Mouse (Mus musculus) CD8-positive naive resting alpha-beta T cell, adult 2 months (primary cell): ENCODE results near the gene Dhx8.

ENCODE experiments used
- DNase-seq, 2 experiments: peaks; one replicate each; pipeline ENCODE4 v3.0.0; 2022; ENCODE audit warnings: low read depth in 2 of 2, low spot score in 2 of 2

Gene Dhx8

GRCm38 (mm10) chr11:101732518-101733440, at the start of gene Dhx8:
Dhx8 (plus strand) TSS chr11:101732919.
- peak; percentile 97 to 98 for DNase-seq

- DNase-seq: no peak
These were observed 45.1 kb upstream of the Dhx8 start for GRCm38 (mm10) chr11:101687351-101688301.

GRCm38 (mm10) chr11:101689701-101690113, 43.0 kb upstream of the Dhx8 start:
- no peak for DNase-seq

GRCm38 (mm10) chr11:101690326-101690725, 42.4 kb upstream of the Dhx8 start:
- DNase-seq: no peak

GRCm38 (mm10) chr11:101695906-101696661, 36.6 kb upstream of the Dhx8 start:
- DNase-seq: no peak

- DNase-seq: no peak
These were observed 35.4 kb upstream of the Dhx8 start for GRCm38 (mm10) chr11:101697156-101697861.

- no peak for DNase-seq
These were observed 34.6 kb upstream of the Dhx8 start for GRCm38 (mm10) chr11:101698114-101698513.

- DNase-seq: no peak
These were observed 33.2 kb upstream of the Dhx8 start for GRCm38 (mm10) chr11:101699556-101699955.

- DNase-seq: no peak
These were observed 32.7 kb upstream of the Dhx8 start for GRCm38 (mm10) chr11:101699991-101700390.

- no peak for DNase-seq
These were observed 32.3 kb upstream of the Dhx8 start for GRCm38 (mm10) chr11:101700446-101700845.

- no peak for DNase-seq
These were observed 28.6 kb upstream of the Dhx8 start for GRCm38 (mm10) chr11:101704081-101704480.

- no peak for DNase-seq
These were observed 25.8 kb upstream of the Dhx8 start for GRCm38 (mm10) chr11:101706764-101707448.

- DNase-seq: no peak
These were observed 24.2 kb upstream of the Dhx8 start for GRCm38 (mm10) chr11:101708482-101708881.

- DNase-seq: no peak
These were observed 19.9 kb upstream of the Dhx8 start for GRCm38 (mm10) chr11:101712811-101713210.

- no peak for DNase-seq
These were observed 18.7 kb upstream of the Dhx8 start for GRCm38 (mm10) chr11:101714012-101714411.

GRCm38 (mm10) chr11:101718324-101718723, 14.4 kb upstream of the Dhx8 start:
- no peak for DNase-seq

- DNase-seq: no peak
These were observed 12.7 kb upstream of the Dhx8 start for GRCm38 (mm10) chr11:101719986-101720520.

- no peak for DNase-seq
These were observed 7.7 kb upstream of the Dhx8 start for GRCm38 (mm10) chr11:101725043-101725442.

GRCm38 (mm10) chr11:101726765-101727164, 6.0 kb upstream of the Dhx8 start:
- DNase-seq: no peak
